In the genomic region with DNA sequence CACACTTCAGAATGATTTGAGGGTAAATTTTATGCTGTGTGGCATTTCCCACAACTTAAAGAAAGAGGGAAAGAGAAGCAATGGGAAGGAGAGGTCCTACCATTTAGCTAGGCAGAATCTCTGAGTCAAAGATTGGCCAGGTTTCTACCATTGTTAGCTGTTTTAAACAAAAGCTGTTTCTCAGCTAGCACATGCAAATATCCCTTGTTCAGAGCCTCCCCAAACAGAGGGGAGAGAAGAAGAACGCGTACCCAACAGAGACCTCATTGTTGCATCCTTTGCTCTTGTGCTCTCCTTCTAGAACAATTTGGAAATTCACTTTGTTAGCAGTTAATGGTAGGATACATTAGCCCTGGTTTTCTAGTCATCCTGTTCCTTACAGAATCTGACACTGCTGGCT, we compare ENCODE assay signal across 21 mouse cellular contexts.
"Had no signal": no experiment of that assay in that cellular context is flagged by ENCODE, and none has a peak within 500 bp of the region (broad histone marks: within the 10 kb centered on the region; RNA-seq: fewer than 3 reads in every experiment).

No protein-coding gene starts in this region.

- DNase-seq: gastrocnemius, adult 2 months; gastrocnemius, postnatal 10 days; gastrocnemius, postnatal 25 days; heart, adult 18-20 months; heart, postnatal 10 days; heart, postnatal 4 days; kidney, adult 18-20 months; kidney, postnatal 10 days; kidney, postnatal 25 days; kidney, postnatal 4 days; liver; liver, embryonic 13.5 days had no signal

- H3K4me3 ChIP-seq: gastrocnemius, adult 2 months; heart, embryonic 10.5 days; heart, embryonic 12.5 days; hindbrain, embryonic 10.5 days; hindbrain, embryonic 12.5 days; intestine, embryonic 15.5 days; limb, embryonic 10.5 days; limb, embryonic 12.5 days; liver, embryonic 13.5 days; liver, embryonic 15.5 days had no signal

- H3K27ac ChIP-seq: gastrocnemius, adult 2 months; heart, embryonic 10.5 days; hindbrain, embryonic 10.5 days; hindbrain, embryonic 12.5 days; hindbrain, embryonic 14.5 days; intestine, embryonic 15.5 days; limb, embryonic 10.5 days; limb, embryonic 12.5 days; liver, embryonic 13.5 days; liver, embryonic 15.5 days had no signal
